Mouse (Mus musculus) lung, postnatal 0 days (tissue): Measurements from ENCODE around the gene Olfr1360.

Experiments
- CTCF ChIP-seq: IDR thresholded peaks from 2 replicates; pipeline ENCODE4 v1.5.1; 2016; ENCODE audit warnings: antibody characterized with exemption, mild to moderate bottlenecking
- EP300 ChIP-seq: IDR thresholded peaks from 2 replicates; pipeline ENCODE4 v1.6.1; 2016; ENCODE audit warnings: antibody characterized with exemption, mild to moderate bottlenecking, control low read depth

DNA sequence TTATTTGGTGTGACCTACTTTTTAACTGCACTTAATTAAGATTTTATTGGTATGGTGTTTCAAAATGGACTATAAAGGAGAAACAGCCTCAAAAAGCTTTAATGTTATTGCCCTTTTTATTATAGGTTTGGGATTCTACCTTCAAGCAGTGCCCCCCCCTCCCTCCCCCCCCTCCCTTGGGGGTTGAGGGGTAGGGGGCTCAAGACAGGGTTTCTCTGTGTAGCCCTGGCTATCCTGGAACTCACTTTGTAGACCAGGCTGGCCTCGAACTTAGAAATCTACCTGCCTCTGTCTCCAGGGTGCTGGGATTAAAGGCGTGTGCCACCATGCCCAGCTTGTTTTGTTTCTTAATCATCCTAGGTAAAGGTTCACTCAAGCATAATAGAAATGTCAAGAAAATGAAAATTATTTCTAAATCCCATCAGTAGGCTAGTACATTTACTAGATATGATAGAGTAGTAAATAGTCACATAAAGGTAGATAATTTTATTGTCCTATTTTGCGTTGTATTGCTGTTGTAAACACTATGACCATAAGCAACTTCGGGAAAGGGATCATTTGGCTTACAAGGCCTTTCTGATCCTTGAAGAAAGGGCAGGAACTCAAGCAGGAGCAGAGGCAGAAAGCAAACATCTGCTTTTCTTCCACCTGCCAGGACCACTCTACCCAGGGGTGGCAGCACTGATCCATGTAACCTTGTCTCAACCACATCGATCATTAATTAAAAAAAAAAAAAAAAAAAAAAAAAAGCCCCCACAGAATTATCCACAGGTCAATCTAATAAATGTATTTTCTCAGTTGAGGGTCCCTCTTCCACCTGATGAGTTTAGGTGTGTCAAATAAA, 46.0 kb upstream of the Olfr1360 start:
- no peak for TF ChIP-seq EP300
- no peak for TF ChIP-seq CTCF
